Mouse (Mus musculus) hematopoietic stem cell, adult 5-6 weeks (primary cell): ENCODE measurements at regions not wholly inside any gene's neighbourhood (a gene's known extent, or its start where the extent isn't known, plus 50 kb on each side); places are given as distances from the start of the nearest gene placed in this dataset.
A peak's percentile ranks its signal among the peaks of the same experiment; 100 is the strongest.

Experiments
- ATAC-seq, 2 experiments: fragments of 125-278 bp in 1 of 2; replicated peaks in 1 of 2; 2 replicates each; pipeline ENCODE4 v1.8.0; 2016 to 2017; ENCODE audit warnings: inconsistent platforms in 2 of 2, mild to moderate bottlenecking in 2 of 2, moderate number of reproducible peaks in 2 of 2, low read depth in 1 of 2, moderate TSS enrichment in 1 of 2; ENCODE audit not compliant: low FRiP score in 2 of 2, poor library complexity in 2 of 2, severe bottlenecking in 2 of 2, insufficient read depth in 1 of 2, low TSS enrichment in 1 of 2

DNA sequence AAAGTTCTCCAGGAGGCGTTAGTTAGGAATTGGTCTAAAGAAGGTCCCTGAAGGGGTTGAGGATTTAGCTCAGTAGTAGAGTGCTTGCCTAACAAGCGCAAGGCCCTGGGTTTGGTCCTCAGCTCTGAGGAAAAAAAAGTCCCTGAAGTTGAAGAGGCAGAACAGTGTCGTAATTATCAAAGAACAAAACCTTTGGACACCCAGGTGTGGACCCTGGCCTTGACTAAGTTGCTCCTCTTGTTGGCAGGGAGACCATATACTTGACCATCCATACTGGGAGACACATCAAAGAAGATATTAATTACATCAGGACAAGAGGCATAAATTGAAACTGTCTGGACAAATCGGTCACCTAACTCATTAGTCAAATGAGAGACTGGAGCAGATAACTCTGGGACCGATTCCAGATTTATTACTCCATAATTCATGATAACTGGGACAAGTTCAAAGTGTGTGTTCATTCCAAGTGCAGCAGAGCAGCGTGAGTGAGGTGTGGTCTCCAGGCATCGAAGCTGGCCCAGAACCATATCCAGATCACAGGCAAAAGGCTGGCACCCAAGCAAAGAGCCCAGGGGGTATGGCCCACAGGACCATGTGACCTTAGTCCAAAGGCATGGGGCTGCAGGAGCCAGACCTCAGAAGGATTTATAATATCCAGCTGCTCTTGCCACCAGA, 652.9 kb upstream of the Gm19410 start:
- ATAC-seq, result no peak

DNA sequence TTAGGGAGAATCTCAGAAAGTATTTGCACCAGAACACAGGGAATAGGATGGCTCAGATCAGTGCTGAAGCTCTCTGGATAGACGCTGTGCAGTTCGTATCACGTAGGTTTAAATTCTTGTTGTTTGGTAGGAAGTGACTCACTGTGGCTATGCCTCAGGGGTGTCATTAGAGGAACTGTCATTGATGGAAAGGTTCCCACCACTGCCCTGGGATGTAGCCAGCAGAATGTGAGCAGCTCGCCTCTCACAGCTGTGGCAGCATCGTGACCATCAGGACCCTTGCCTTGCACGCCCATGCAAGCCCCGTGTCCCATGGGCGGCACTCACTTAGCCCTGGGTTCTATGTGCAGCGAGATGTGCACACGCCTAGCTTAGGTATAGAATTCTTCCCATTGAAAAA, 651.6 kb upstream of the Gm19410 start:
- peak; percentile 72 to 76 for ATAC-seq

GRCm38 (mm10) chr8:35120612-35121011, 645.0 kb upstream of the Gm19410 start:
- ATAC-seq, result no peak

- ATAC-seq, result no peak
Measured at GRCm38 (mm10) chr8:35121084-35121483, 644.5 kb upstream of the Gm19410 start.

GRCm38 (mm10) chr8:35123196-35123621, 642.4 kb upstream of the Gm19410 start:
- ATAC-seq, result peak; percentile 95 to 96

DNA sequence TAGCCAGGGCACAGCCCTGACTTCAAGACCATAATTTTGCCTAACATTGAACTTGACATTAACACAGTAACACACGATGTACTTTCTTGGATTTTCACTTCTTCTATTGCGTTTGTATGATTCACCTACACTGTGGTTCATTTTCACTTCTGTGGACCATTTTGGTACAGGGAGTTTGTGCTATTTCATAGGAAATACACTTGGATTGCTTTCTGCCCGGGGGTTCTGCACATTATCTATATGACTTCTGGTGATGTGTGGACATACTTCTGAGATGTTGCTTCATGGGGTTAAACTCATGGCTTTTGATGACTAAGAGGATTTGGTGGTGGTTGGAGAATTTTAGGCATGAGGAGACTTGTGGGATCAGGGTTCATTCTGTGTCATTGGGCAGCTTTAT, 640.4 kb upstream of the Gm19410 start:
- no peak for ATAC-seq

DNA sequence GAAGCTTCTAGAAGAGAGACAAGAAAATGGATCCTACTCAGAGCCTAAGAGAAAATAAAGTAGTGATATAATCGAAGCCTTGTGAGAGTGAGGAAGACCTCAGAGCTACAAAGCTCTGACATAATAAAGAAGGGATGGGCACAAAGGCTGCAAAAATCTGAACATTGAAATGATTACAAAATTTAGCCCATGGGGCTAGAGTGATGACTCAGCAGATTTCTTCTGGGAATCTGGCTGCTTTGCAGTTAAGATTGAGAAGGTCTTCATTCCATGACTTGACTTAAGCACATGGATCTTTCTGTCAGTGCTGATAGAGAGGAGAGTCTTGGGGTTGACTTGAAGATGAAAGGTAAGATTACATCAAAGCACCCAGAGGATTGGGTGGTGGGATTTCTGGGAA, 633.3 kb upstream of the Gm19410 start:
- no peak for ATAC-seq

DNA sequence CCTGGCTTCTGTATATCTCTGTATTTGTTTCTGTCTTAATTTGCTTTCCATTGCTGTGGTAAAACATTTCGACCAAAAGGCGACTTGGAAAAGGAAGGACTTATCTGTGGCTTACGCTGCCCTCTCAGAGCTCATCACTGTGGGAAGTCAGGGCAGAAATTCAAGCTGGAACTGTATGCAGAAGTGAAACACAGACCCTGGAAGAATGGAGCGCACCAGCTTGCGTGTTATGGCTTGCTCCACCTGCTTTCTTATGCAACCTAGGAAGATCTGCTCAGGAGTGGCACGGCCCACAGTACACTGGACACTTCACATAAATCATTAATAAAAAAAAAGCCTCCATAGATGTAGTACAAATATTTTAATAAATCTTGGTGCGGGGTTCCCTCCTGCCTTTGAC, 630.0 kb upstream of the Gm19410 start:
- ATAC-seq, result peak in 1 of 2 experiments; percentile 36; a peak in 1 of 4 replicates

- ATAC-seq, result 0 out of 4 replicates have a peak, but pooled peaks of 1 of the 2 experiments have one; percentile 7
Measured at GRCm38 (mm10) chr8:35136643-35137042, 628.9 kb upstream of the Gm19410 start.

DNA sequence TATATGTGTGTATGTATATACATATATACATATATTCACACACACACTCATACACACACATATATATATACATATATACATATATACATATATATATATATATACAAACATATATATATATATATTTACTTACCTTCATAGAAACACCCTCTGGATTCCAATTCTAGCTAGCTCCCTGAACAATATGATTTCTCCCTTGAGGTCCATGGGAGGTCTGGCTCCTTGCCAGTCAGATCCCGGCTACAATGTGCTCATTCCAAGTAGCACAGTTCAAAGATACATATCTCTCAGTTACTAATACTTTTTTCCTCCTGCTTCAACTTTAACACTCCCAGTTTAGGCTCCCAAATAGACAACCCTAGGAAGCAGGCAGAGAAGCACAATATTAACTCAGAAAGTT, 624.8 kb upstream of the Gm19410 start:
- ATAC-seq, result no peak

DNA sequence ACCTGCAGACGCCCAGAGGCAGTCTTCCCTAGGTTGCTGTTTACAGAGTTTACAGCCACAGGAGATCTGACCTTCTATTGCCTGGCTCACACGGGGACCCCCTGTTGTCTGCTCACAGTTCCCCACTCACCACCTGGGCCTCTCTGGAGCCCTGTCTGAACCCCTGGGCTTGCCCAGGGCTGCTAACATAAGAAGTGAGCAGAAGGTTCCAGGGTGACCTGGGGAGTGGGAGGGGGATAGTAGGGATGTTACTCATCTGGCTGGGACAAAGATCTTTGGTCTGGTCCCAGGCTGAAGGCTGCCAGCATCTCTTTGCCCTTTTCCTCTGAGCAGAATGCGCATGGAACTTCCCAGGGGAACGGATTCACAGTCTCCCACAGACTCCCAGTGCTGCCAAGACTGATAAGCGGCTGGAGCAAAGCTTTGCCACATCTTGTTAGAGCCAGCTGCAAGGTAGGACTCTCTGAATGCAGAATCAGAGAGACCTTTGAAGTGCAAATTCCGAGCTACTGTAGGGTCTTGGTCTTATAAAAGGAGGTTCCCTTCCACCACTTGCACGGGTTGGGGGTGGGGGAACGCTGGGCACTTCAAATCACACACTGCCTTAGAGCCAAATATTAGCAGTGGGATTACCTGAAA, 622.5 kb upstream of the Gm19410 start:
- ATAC-seq, result no peak

DNA sequence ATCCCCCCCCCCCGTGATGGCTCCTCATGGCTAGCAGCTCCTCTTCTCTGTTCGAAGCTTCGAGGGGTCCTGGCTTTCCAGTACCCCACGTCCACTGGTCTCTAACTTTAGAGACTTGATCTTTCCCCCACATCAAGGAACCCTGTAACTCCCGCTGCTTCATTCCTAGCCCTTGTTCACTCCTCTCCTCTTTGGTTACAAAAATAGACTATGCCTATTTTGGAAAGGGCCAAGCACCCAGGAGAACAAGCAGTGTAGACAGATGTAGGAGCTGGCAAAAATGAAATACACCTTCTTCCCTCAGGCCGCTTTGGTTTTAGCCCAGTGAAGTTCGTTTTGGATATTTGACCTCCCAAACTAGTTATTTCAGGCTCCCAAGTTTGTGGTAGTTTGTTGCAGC, 621.9 kb upstream of the Gm19410 start:
- no peak for ATAC-seq

GRCm38 (mm10) chr8:35144401-35144800, 621.2 kb upstream of the Gm19410 start:
- no peak for ATAC-seq

DNA sequence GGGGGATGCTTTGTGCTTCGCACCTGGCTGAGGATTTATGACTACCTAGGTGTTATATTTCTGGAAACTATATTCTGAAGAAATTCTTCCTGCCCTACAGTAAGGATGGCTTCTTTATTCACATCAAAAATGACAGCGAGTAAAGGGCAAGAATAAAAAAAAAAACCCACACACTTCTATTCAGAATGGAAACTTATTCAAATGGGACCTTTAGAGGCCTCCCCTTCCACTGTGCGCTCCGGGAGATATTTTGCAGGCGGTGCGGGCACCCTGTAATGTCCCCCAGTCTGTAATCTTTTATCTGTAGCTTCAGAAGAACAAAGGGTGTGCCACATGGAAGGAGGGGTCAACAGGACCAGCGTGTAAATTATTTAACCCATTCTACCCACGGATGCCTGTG, 618.1 kb upstream of the Gm19410 start:
- no peak for ATAC-seq

GRCm38 (mm10) chr8:35147967-35148366, 617.6 kb upstream of the Gm19410 start:
- no peak for ATAC-seq

- ATAC-seq, result no peak
Measured at GRCm38 (mm10) chr8:35152585-35152984, 613.0 kb upstream of the Gm19410 start.

DNA sequence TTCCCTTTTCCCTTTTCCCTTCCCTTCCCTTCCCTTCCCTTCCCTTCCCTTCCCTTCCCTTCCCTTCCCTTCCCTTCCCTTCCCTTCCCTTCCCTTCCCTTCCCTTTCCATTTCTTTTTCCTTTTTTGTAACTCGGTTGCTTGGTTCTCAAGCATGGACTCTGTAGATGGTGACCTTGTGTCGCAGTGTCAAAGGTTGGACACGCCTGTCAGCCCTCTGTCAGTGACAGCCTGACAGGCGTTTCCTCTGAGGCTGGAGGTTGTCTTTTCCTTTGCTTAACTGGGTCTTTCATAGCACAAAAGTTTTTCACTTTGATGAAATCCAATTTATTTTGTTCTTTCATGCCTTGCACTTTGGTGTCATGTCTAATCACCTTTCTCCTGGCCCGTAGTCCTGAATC, 609.3 kb upstream of the Gm19410 start:
- no peak for ATAC-seq

GRCm38 (mm10) chr8:35157711-35158110, 607.9 kb upstream of the Gm19410 start:
- ATAC-seq, result no peak

DNA sequence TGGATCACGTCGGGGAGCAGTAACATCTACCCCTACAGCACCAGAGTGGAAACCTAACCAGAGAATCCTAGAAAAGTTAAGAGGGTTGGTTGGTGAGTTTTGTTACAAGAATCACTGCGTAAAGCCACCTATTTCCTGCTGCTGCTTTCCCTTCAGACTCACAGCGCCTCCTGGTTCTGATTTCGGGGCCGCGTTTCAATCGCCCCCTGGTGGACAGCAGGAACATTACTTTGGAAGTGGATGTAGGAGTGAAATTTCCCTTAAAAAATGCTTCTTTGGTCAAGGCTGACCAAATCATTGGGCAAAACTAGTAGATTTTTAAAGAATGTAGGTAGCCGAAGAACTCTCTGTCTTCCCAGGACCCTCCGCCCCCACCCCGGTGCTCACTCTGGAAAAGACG, 606.3 kb upstream of the Gm19410 start:
- ATAC-seq, result peak; percentile 53 to 66; a peak in 2 of 4 replicates
